Mouse (Mus musculus): ENCODE results near the gene Natd1.
"Not testable (repeated sequence)": the region's sequence is repeated elsewhere in the genome, so short reads cannot be mapped to it uniquely, and the experiment has no call there.

The Natd1 gene

DNA sequence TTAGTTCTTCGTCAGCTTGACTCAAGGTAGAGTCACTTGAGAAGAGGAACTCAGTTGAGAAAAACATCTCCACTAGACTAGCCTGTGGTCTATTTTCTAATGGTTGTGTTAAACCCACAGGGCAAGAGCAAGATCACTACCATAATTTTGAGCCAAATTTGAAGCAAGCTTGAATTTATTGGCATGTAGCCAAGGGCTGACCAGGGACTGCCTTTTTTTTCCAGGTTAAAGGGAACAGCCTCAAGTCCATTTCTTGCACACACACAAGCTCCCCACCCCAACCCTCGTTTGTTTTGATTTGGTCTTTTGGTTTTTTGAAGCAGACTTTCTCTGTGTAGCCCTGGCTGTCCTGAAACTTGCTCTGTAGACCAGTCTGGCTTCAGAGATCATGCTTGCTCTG lies 24.7 kb downstream of the Natd1 start:
- DNase-seq (ENCODE audit: low spot score in 2 of 2): no peak

GRCm38 (mm10) chr11:60886986-60887385 lies 27.6 kb downstream of the Natd1 start:
- DNase-seq (ENCODE audit: low spot score in 2 of 2): not testable (repeated sequence)

GRCm38 (mm10) chr11:60882386-60882785 lies 32.2 kb downstream of the Natd1 start:
- no peak for DNase-seq (ENCODE audit: low spot score in 2 of 2)

DNA sequence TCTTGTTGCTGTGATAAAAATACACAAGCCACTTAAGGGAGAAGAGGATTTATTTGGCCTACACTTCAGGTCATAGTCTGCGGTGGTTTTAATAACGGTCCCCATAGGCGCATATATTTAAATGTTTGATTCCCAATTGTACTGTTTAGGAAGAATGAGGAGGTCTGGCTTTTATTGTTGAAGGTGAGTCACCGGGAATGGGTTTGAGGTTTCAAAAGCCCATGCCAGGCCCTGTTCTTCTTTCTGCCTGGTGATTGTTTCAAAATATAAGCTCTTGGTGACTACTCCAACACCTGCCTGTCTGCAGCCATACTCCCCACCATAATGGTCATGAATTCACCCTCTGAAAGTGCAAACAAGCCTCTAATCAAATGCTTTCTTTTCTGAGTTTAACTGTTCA lies 34.0 kb downstream of the Natd1 start:
- no peak for DNase-seq (ENCODE audit: low spot score in 2 of 2)

- DNase-seq (ENCODE audit: low spot score in 2 of 2): peak; percentile 27 to 44
Measured at GRCm38 (mm10) chr11:60879423-60879822, 35.1 kb downstream of the Natd1 start.

GRCm38 (mm10) chr11:60878675-60879294 lies 35.8 kb downstream of the Natd1 start, which contains the start of gene Tmem11:
Gene Tmem11, minus strand, starts transcription at chr11:60879272.
- DNase-seq (ENCODE audit: low spot score in 2 of 2): peak; percentile 83 to 90

- DNase-seq (ENCODE audit: low spot score in 2 of 2): peak; percentile 14 to 44
Measured at GRCm38 (mm10) chr11:60878056-60878612, 36.4 kb downstream of the Natd1 start.

- no peak for DNase-seq (ENCODE audit: low spot score in 2 of 2)
Measured at GRCm38 (mm10) chr11:60873101-60873500, 41.4 kb downstream of the Natd1 start.

DNA sequence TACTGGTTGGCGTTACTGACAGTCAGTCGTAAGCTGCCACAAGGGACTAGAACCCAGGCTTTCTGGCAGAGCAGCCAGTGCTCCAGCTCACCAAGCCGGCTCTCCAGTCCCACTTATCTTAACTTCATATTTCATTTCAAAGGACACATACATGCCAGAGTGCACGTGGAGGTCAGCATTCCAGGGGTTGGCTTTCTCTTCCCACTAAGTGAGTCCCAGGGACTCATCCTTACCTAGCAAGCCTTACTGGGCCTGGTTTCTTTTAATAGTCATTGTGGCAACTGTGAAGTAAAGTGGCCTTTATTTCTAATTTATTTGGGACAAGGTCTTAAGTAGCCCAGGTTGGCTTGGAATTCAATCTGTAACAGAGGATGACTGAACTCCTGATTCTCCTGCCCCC lies 43.1 kb downstream of the Natd1 start:
- DNase-seq (ENCODE audit: low spot score in 2 of 2): no peak

DNA sequence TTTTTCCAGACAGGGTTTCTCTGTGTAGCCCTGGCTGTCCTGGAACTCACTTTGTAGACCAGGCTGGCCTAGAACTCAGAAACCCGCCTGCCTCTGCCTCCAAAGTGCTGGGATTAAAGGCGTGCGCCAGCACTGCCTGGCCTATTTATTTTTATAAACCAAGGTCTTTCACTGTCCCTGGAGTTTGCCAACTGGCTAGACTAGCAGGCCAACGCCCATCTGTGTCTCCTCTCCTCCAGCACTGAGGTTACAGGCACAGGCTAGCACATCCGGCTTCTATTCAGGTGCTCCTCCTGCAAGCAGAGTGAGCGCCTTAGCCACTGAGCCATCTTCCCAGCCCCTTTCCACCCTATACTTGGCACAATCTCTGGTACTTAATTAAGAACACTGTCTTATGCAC lies 45.1 kb downstream of the Natd1 start:
- DNase-seq (ENCODE audit: low spot score in 2 of 2): not testable (repeated sequence)

DNA sequence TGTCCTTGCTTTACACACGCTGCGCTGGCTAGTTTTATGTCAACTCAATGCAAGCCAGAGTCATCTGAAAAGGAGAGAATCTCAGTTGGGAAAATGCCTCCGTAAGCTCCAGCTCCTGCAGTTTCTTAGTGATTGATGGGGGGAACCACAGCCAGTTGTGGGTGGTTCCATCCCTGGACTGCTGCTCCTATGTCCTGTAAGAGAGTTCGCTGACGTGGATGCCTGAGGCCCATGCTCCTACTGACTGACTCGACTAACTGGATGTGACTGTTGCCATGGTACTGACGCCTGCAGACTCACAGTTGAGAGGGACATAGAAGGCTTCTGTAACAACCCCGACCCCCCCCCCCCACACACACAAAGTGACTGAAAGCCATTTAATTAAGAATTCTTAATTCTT lies 46.6 kb downstream of the Natd1 start:
- DNase-seq (ENCODE audit: low spot score in 2 of 2): no peak

DNA sequence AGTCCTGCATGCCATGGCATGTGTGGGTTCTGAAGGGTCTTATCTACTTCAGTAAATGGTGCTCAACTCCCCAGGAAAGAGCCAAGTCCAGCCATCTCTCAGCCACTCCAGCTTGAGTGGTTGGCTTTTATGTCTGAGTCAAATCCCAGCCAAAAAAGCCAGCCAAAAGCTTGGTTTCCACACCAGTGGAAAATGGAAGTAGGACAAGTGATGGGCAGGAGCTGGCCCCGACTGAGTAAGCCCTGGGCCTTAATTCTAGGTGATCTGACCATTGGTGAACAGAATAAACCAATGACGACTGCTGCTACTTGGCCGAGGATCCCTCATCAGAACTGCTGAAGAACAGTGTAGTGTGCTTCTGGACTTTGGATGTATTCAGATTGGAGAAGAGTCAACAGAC lies 47.1 kb downstream of the Natd1 start:
- no peak for DNase-seq (ENCODE audit: low spot score in 2 of 2)

DNA sequence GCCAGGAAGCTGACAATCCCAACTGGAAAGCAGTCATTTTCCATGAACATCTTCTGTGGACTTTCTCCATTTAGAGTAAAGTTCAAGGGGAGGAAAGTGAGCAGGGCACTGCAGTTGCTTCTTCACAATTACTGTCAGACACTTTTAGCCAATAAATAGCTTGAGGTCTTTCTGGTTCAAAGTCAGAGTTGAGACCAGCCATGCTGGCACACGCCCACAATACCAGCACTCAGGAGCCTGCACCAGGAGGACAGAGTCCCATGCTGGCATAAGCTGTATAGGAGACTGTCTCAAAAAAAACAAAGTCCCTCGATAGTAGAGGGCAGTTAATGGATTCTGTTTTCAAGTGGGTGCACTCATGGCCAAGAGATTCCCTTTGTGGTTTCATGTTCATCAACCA lies 48.5 kb downstream of the Natd1 start:
- no peak for DNase-seq (ENCODE audit: low spot score in 2 of 2)

GRCm38 (mm10) chr11:60864916-60865315 lies 49.6 kb downstream of the Natd1 start:
- DNase-seq (ENCODE audit: low spot score in 2 of 2): no peak

GRCm38 (mm10) chr11:60864166-60864565 lies 50.4 kb downstream of the Natd1 start:
- no peak for DNase-seq (ENCODE audit: low spot score in 2 of 2)

- DNase-seq (ENCODE audit: low spot score in 2 of 2): no peak
Measured at GRCm38 (mm10) chr11:60863196-60863595, 51.4 kb downstream of the Natd1 start.

DNA sequence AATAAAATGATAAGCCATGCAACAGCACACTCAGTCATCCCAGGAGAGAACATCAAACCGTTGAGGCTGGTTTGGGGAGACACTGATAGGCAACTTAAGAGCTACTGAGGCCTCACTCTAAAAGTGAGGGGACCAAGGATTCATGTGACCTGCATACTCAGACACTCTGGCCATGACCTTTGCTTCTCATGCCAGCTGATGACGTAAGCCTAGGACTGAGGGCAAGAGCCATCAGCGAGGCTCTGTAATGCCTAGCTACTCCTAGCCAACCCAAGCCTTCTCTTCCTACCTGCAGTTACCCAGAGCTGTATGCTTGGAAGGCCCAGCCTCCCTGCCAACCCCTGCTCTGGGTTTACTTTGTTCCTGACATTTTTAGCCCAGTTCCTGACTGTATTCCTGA lies 52.6 kb downstream of the Natd1 start:
- no peak for DNase-seq (ENCODE audit: low spot score in 2 of 2)

DNA sequence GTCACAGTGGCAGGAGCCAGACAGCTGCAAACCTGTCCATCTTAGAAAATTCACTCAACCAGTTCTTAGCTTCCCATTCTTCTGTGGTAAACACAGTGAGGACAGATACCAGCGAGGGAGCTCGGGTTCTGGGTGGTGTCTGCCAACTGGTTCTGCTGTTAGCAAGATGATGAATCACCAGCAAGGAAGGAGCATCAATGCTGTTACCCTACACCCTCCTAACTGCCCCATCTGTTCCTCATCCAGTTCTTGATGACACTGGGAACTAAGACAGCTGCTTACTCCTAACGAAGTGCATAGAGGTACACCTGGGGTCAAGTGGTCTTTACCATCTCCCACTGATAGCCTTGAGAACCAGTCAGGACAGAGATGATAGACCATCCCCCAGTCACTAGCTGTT lies 58.0 kb downstream of the Natd1 start:
- no peak for DNase-seq (ENCODE audit: low spot score in 2 of 2)
